Mouse (Mus musculus) G1E-ER4 (cell line): Measurements from ENCODE around the gene Mthfd1l. TPM values are rescaled to one million over a fixed set of nuclear protein-coding genes. Genes with fewer than 3 reads are reported as not detected.

Experiments
- GATA1 ChIP-seq: IDR thresholded peaks from one replicate; pipeline ENCODE4 v1.8.0; 2012; ENCODE audit warnings: low read length, inconsistent platforms
- polyA plus RNA-seq: library from polyadenylated mRNA; stranded (reverse); fragments of >175 nt; gene quantifications from 2 replicates; pipeline ENCODE4 v1.2.3, GENCODE M21; 2012

Mthfd1l gene
- polyA plus RNA-seq, 1 experiment = 74.5 TPM

GRCm38 (mm10) chr10:4113328-4113658, 140.4 kb downstream of the Mthfd1l start:
- no peak for TF ChIP-seq GATA1

- TF ChIP-seq GATA1 = no peak
These were observed 143.7 kb downstream of the Mthfd1l start for GRCm38 (mm10) chr10:4116653-4117052.

- no peak for TF ChIP-seq GATA1
These were observed 144.2 kb downstream of the Mthfd1l start for GRCm38 (mm10) chr10:4117091-4117490.

GRCm38 (mm10) chr10:4119287-4119686, 146.4 kb downstream of the Mthfd1l start:
- TF ChIP-seq GATA1 = no peak

GRCm38 (mm10) chr10:4120708-4121107, 147.8 kb downstream of the Mthfd1l start:
- no peak for TF ChIP-seq GATA1

GRCm38 (mm10) chr10:4121197-4121596, 148.3 kb downstream of the Mthfd1l start:
- no peak for TF ChIP-seq GATA1

- TF ChIP-seq GATA1 = no peak
These were observed 151.2 kb downstream of the Mthfd1l start for GRCm38 (mm10) chr10:4124148-4124547.

- no peak for TF ChIP-seq GATA1
These were observed 152.3 kb downstream of the Mthfd1l start for GRCm38 (mm10) chr10:4125232-4125631.

- no peak for TF ChIP-seq GATA1
These were observed 153.6 kb downstream of the Mthfd1l start for GRCm38 (mm10) chr10:4126335-4127012.

- no peak for TF ChIP-seq GATA1
These were observed 155.5 kb downstream of the Mthfd1l start for GRCm38 (mm10) chr10:4128411-4128810.

- no peak for TF ChIP-seq GATA1
These were observed 156.0 kb downstream of the Mthfd1l start for GRCm38 (mm10) chr10:4128915-4129314.

- TF ChIP-seq GATA1 = no peak
These were observed 156.5 kb downstream of the Mthfd1l start for GRCm38 (mm10) chr10:4129461-4129860.

GRCm38 (mm10) chr10:4130034-4130607, 157.2 kb downstream of the Mthfd1l start:
- TF ChIP-seq GATA1 = no peak

- TF ChIP-seq GATA1 = no peak
These were observed 159.8 kb downstream of the Mthfd1l start for GRCm38 (mm10) chr10:4132735-4133134.

- TF ChIP-seq GATA1 = no peak
These were observed 162.3 kb downstream of the Mthfd1l start for GRCm38 (mm10) chr10:4135100-4135764.

GRCm38 (mm10) chr10:4139531-4139930, 166.6 kb downstream of the Mthfd1l start:
- no peak for TF ChIP-seq GATA1

- TF ChIP-seq GATA1 = no peak
These were observed 168.8 kb downstream of the Mthfd1l start for GRCm38 (mm10) chr10:4141689-4142088.
